Mouse (Mus musculus): ENCODE data around the gene Ttll9. TPM values are rescaled to one million over a fixed set of nuclear protein-coding genes. Genes with fewer than 3 reads are reported as not detected.
A peak's percentile ranks its signal among the peaks of the same experiment; 100 is the strongest.

The Ttll9 gene
- total RNA-seq, 2 experiments from 2014 or later = 2.3 to 2.9 TPM

DNA sequence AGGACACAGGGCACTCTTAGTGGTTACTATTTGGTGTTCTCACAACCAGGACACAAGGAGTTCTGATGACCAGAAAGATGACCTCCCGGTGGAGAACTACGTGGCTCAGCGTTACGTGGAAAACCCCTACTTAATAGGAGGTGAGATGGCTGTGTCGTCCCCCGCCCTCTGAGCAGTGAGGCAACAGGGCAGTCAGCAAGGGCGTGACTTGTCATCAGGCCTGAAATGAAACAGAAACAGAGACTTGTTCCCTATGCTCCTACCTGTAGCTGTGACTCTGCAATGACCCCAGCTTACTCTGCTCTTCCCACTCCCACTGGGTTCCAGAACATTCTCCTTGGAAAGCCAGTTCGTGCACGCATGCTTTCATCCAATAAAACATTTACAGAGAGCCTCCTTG is 29.2 kb downstream of the Ttll9 start:
- intact Hi-C loops (cut with DNase I) = no loop called here
- H3K27ac ChIP-seq = no peak overlapping the region
- no peak overlapping the region for H3K4me3 ChIP-seq
- DNase-seq (ENCODE audit: extremely low spot score in 1 of 2, low spot score in 2 of 2) = no peak
- no peak for TF ChIP-seq CTCF (IDR thresholded peaks at IDR 0.05)

DNA sequence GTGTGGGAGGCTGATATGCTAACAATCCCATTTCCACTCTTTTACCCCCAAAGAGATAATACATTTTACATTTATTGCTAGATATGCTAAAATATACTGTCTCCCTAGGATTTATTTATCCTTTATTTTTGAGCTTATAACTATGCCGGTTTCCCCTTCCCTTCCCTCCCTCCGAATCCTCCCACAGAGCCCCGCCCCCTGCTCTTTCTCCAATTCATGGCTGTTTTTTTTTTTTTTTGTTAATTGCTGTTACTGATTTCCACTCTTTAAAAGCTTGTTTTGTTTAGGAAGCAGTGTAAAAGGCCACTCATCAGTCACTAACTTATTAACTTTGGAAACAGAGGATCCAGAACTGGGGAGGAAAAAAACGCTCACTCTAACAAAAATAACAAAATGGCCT is 34.8 kb downstream of the Ttll9 start:
- H3K27ac ChIP-seq = no peak overlapping the region
- no peak for DNase-seq (ENCODE audit: extremely low spot score in 1 of 2, low spot score in 2 of 2)
- H3K4me3 ChIP-seq = no peak overlapping the region
- TF ChIP-seq CTCF (IDR thresholded peaks at IDR 0.05) = no peak
- intact Hi-C loops (cut with DNase I) = no loop called here

DNA sequence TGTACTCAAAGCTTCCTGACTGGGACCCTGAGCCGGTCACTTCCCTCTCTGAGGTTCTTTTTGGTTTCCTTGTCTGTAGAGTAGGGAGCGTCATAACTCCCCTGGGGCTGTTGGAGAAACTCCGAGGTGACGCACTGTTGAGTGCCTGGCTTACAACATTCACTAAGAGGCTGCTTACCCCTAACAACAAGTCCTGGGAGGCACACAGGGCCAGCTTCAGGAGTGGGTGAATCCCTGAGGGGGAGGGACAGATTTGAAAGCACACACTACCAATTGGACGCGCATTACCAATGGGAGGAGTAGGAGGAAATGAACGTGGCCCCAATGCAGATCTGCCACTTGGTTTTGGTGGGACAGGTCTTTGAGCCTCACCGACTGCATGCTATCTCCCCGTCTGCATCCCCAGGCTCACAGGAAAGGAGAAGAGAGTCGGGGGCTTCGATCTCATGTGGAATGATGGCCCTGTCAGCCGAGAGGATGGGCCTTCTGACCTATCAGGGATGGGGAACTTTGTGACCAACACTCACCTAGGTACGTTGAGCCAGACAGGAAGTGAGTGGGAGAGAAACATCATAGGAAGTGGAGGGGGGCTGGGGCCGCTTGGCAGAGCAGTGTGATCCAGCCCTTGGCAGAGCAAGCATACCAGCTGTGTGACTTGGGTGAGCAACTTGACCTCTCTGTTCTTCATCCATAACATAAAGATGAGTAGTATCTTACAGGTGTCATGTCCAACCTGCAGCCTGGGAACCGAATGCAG is 40.4 kb downstream of the Ttll9 start:
- TF ChIP-seq CTCF (IDR thresholded peaks at IDR 0.05) = no peak
- no peak for DNase-seq (ENCODE audit: extremely low spot score in 1 of 2, low spot score in 2 of 2)
- intact Hi-C loops (cut with DNase I) = no loop called here

DNA sequence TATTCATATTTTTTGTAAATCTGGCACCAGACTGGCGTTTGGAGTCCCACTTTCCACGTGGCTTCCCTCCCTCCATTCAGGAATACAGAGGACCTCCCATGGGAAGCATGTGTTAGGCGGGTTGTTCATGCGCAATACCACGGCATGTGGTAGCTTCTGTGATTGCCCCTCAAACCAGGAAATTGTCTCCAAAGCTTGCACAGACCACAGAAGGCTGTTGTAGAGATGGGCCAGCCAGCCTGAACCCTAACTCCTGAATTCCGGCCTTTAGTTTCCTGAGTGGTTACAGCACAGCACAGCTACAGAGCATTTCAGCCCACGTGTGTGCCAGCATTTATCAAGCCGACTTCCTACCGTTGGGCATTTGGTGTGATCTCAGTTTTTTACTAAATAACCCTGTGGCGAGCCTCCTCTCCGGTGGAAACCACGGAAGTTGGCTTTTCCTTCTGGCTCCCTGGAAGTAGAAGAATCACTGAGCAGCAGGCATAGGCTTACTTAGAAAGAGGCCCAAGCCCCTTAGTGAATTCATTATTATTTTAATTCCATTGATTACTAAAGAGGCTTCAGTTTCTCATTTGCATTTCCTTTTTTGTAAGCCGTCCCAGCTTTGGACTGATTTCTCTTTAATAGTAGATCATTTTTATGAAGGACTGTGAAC is 41.5 kb downstream of the Ttll9 start:
- TF ChIP-seq CTCF (IDR thresholded peaks at IDR 0.05) = no peak
- Histone ChIP-seq H3K4me3 (no peak overlapping the region), H3K27ac (no peak overlapping the region)
- intact Hi-C loops (cut with DNase I) = no loop called here
- no peak for DNase-seq (ENCODE audit: extremely low spot score in 1 of 2, low spot score in 2 of 2)

More for the DNA sequence above, 40.4 kb downstream of the Ttll9 start:
- Histone ChIP-seq H3K4me3 (no peak overlapping the region), H3K27ac (no peak overlapping the region)

DNA sequence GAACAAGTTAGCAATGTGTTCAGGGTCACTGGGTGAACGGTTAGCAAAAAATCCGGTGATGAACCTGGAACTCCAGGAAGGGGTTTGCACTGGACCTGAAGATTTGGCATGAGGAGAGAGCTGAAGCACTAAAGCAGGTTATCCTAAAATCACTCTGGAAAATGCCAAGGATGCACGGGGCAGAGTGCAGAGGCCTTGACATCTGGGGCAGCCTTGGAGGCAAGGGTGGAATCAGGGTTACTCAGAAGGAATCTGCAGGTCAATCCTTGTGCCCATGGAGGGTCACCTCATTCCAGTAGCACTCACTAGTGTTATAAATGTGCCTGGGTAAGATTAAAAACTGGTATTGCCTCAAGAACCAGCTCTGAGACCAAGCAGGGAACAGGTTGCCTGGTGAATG is 43.7 kb downstream of the Ttll9 start:
- H3K4me3 ChIP-seq = no peak overlapping the region
- DNase-seq (ENCODE audit: extremely low spot score in 1 of 2, low spot score in 2 of 2) = no peak
- no peak overlapping the region for H3K27ac ChIP-seq
- intact Hi-C loops (cut with DNase I) = no loop called here
- TF ChIP-seq CTCF (IDR thresholded peaks at IDR 0.05) = no peak

DNA sequence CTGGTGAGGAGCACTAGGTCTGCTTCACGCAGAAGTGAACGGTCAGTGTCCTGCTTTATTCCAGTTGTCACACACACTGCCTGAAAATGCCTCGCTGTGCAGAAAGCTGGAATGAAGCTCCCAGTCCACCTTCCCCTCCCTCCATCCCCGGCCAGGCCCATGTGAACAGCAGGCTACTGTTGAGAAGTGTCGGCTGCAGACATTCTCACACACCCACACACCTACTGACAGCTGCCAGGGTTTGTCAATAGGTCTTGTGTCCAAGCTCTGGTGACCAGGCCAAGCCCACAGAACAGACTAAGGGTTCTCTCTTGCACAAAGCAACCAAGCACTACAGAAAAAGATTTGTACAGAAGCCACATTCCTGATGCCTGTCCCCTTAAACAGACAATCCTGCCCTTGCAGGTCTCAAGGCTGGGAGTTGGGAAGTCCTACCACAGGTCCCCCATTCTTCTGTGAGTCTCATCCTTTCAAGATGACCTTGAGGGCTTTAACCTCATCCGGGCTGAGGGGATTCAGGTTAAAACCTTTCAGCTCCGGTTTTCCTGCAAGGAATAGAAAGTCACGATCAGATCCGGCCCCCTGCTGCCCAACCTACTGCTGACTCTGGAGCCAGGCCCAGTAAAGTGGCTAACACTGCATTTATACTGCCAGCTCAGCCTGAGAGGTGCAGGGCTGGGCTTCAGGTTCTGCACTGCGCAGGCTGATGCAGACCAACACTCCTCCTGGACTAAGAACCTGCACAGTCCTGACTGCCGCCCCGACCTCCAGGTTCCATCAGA is 47.1 kb downstream of the Ttll9 start:
- no peak for TF ChIP-seq CTCF (IDR thresholded peaks at IDR 0.05)
- H3K4me3 ChIP-seq = no peak overlapping the region
- intact Hi-C loops (cut with DNase I) = no loop called here
- no peak for DNase-seq (ENCODE audit: extremely low spot score in 1 of 2, low spot score in 2 of 2)
- H3K27ac ChIP-seq = no peak overlapping the region

DNA sequence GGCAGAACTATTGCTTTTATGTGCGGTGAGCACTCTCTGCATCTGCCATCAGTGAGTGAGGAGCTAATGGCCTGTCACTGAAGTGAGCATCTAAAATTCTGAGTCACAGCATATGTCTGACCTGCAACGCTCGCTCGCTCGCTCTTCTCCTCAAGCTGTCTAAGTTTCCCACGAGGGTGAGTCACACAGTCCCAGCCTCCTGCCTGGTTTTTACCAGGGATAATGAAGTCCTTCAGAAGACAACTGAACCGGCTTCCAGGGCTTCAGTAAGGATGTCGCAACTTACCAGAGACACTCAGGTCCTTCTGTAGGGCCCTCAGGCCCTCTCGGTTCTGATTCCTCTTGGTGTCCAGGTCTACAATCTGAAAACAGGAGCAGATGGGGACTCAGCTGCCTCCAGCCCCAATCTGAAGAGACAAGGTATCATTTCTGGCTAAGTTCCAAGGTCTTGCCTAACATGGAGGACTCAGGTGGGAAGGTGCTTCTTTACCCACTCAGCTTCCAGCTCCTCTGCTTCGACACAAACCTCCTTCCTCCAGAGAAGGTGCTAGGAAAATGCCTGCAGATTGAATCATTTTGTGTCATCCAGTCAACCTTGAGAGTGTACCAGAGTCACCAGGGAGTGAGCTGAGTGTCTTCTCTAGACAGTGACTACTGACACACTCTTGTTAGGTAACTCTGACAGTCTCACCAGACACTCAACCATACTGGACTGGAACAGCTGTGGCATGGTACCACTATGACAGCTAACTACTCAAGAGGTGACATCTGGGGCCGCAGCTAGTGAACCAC is 51.6 kb downstream of the Ttll9 start:
- DNase-seq (ENCODE audit: extremely low spot score in 1 of 2, low spot score in 2 of 2) = peak in 1 of 2 experiments; percentile 31
- intact Hi-C loops (cut with DNase I) = loop anchor here (5.0 kb wide), 1 partner anchor 52 kb away; the partner anchor contains the start of gene Ttll9
- Histone ChIP-seq H3K27ac (no peak overlapping the region), H3K4me3 (peak overlapping the region; percentile 98)
- TF ChIP-seq CTCF (IDR thresholded peaks at IDR 0.05) = no peak

DNA sequence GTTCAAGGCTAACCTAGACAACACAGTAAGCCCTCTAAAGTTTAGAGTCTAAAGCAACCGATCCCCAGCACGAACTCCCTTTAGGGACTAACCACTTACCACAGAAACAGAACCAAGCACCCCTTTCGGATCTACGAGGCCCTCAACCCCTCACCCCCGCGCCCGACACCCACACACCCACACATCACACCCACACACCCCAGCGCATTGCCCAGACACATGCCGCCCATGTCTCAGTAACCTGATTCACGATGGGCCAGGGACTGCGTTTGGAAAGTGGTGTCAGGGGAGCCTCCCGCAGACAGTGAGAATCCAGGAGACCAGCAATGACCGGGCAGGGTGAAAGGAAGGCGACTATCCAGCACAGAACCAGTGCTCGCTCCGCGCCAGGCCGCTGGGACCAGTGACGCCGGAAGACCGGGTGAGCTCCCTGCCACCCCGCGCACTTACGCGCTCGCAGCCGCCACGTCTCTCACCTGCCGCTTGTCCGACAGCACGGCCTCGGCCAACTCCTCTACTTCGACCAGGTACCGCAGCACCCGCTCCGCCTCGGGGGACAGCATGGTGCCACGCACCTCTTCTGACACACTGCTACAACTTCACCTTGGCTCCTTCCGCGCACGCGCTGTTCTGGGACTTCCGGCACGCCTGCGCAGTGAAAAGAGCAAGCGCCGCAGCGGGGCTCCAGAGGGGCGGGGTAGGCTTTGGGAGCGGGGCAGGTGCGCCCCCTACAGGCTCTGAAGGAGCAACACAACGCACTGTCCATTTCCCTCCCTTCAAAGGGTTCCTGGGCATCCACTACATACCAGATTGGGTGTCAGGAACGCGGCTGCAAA is 52.7 kb downstream of the Ttll9 start, which contains the start of gene Pdrg1:
Pdrg1 (minus strand) TSS at position 670 of the 836 bp plus-strand sequence.
- TF ChIP-seq CTCF (IDR thresholded peaks at IDR 0.05) = peak; percentile 100
- DNase-seq (ENCODE audit: extremely low spot score in 1 of 2, low spot score in 2 of 2) = peak; percentile 95 to 96
- H3K27ac ChIP-seq = peak within 1 kb of the TSS; percentile 81
- intact Hi-C loops (cut with DNase I) = loop anchor here (1.0 to 5.0 kb wide), 3 partner anchors 53 to 101 kb away; partner anchors contain the start of gene Ttll9
- H3K4me3 ChIP-seq = peak within 1 kb of the TSS; percentile 98

DNA sequence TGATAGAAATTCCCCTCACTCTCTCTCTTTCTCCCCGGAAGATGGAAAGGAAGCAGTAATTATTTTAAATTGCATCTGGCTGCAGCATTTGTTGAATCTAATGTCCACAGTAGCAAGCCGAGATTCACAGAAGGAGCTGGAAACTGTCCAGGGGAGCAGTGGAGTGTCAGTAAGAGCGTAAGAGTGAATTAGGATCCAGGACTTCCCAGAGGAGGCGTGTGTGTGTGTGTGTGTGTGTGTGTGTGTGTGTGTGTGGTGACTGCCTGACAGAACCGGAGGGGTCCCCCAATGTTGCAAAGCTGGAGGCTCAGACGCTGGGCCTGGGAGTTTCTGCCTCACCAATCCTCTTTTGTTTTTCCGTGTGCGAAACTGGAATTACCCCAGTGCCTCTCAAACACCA is 53.5 kb downstream of the Ttll9 start:
- intact Hi-C loops (cut with DNase I) = loop anchor here (1.0 to 5.0 kb wide), 2 partner anchors 69 to 102 kb away; no protein-coding TSS in a partner anchor
- Histone ChIP-seq H3K4me3 (no peak overlapping the region), H3K27ac (no peak overlapping the region)
- TF ChIP-seq CTCF (IDR thresholded peaks at IDR 0.05) = no peak
- DNase-seq (ENCODE audit: extremely low spot score in 1 of 2, low spot score in 2 of 2) = no peak

DNA sequence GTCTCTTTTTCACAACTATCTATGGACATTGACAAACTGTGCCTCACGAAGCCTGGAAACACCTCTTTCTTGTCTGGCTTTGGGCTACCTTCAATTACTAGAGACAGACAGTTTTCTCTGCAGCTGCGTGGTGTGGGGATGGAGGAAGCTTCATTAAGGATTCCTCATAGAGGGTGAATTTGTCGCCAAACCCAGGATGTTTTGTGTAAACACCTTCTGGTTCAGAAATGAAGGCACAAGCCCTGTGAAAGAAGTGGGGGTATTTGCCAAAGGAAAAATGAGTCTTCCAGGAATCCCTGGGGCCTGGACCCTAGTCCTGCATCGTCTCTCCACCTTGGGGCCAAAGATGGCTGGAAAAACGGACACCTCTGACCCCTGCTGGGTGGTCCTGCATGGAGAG is 54.5 kb downstream of the Ttll9 start:
- H3K4me3 ChIP-seq = no peak overlapping the region
- DNase-seq (ENCODE audit: extremely low spot score in 1 of 2, low spot score in 2 of 2) = no peak
- H3K27ac ChIP-seq = no peak overlapping the region
- TF ChIP-seq CTCF (IDR thresholded peaks at IDR 0.05) = no peak
- intact Hi-C loops (cut with DNase I) = loop anchor here (5.0 kb wide), 1 partner anchor 69 kb away; no protein-coding TSS in a partner anchor
